Mouse (Mus musculus): Measurements from ENCODE around the gene Gm19935.

Gm19935 gene

DNA sequence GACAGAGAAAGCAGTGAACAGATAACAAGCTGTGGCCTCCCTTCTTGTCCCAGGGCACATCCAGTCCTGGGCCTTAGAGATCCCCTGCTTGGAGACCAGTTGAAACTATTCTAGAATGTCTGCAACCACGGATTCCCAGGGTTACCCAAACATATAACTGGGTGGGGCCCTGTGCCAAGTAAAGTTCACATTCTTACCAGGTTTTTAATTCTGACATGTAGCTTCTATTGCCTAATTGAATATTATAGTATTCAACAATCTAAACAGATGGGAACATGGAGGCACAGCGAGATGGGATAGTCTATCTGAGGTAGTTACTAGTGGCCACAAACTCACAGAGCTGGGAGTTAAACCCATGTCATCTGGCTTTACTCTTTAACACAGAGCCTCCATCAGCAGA is at the start of gene Gm19935:
Gene Gm19935, minus strand, starts transcription at position 101 of the 400 bp plus-strand sequence.
- in situ Hi-C loops (cut with MboI, MseI): loop anchor here in 1 of 2 experiments (5.0 to 25.0 kb wide), 2 partner anchors 205 to 1545 kb away; partner anchors contain the start of gene Irx5

GRCm38 (mm10) chr8:90862038-90862437 is 44.8 kb upstream of the Gm19935 start:
- in situ Hi-C loops (cut with MboI, MseI): no loop called here

DNA sequence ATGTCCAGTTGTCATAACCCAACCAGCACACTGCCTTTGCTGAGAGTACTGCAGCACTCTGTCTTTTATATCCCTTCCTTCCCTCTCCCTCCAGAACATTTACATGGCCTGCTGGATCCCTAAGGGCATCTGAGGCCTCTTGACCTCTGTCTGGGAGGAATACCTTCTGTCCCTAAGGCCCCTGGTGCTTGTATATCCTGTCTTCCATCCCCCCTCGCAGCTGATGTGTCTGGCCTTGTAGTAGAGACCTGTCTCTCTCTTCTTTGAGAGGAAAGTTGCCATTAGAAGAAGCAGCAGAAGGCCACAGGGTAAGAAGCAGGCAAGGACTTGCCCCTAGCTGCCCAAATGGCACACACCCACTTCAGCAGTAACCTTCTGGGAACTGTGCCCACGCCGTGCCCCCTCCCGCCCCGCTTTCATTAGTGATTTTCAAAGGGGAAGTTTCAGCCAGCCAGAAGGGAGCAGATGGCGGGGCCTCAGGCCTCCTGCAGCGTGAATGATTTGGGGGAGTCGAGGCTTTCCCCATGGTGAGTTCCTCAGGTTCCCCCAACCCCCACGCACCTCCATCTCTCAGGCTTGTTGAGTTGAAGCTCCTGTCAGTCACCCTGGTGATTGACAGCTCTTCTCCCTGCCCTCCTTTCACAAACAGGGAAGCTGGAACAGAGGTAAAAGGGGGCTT is 44.2 kb upstream of the Gm19935 start:
- in situ Hi-C loops (cut with MboI, MseI): no loop called here

DNA sequence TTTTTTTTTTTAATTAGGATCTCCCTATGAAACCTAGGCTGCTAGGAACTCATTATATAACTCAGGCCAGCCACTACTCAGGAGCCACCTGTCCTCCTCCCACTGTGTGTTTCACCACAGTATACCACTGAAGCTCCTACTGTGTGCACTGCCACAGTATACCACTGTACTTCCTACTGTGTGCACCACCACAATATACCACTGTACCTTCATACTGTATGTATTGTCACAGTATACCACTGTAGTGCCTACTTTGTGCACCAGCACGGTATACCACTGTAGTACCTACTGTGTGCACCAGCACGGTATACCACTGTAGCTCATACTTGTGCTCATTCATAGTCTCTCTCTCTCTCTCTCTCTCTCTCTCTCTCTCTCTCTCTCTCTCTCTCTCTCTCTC is 40.9 kb upstream of the Gm19935 start:
- in situ Hi-C loops (cut with MboI, MseI): loop anchor here in 1 of 2 experiments (10.0 kb wide), 1 partner anchor 807 kb away; no protein-coding TSS in a partner anchor

DNA sequence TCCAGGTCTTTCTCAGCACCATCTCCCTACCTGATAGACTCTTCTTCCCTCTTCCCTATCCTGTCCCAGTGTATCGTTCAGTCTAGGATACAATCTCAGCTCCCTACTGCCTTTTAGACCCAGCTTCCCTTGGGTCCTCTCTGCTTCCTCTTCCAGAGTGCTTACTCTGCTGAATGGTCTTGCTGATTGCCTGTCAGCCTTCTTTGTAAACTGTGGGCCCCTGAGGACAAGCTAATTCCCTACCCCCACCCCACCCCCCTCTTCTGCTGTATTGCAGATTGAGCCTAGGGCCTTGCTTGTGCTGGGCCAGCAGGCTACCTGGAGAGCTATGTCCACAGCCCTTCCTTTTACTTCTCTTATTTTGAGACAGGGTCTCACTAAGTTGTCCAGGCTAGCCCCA is 39.8 kb upstream of the Gm19935 start:
- in situ Hi-C loops (cut with MboI, MseI): loop anchor here in 1 of 2 experiments (10.0 kb wide), 1 partner anchor 808 kb away; no protein-coding TSS in a partner anchor

GRCm38 (mm10) chr8:90856171-90856570 is 39.0 kb upstream of the Gm19935 start:
- in situ Hi-C loops (cut with MboI, MseI): loop anchor here in 1 of 2 experiments (10.0 kb wide), 1 partner anchor 809 kb away; no protein-coding TSS in a partner anchor

DNA sequence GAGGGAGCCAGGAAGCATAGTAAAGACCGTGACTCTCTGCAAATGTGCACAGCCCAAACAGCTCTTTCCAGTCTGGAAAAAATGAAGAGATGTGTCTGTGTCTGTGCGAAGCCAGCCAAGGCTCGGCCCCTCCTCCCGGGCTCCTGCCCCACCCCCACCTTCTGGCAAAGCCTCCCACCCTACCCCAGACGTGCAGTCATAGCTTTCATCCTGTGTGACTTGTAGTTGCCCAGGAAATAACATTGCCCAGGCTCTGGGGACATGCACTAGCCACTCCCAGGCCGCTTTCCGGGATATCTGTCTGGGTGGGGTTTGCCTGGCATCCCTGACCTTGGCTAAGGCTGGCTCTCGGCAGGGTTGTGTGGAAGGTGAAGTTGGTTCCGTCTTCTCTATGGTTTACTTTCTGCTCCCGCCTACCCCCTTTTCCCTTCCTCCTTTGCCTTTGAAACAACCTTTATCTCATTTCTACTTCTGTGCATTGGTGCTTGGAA is 37.5 kb upstream of the Gm19935 start:
- in situ Hi-C loops (cut with MboI, MseI): loop anchor here in 1 of 2 experiments (10.0 kb wide), 1 partner anchor 810 kb away; no protein-coding TSS in a partner anchor

GRCm38 (mm10) chr8:90853971-90854670 is 36.9 kb upstream of the Gm19935 start:
- in situ Hi-C loops (cut with MboI, MseI): loop anchor here in 1 of 2 experiments (10.0 kb wide), 1 partner anchor 811 kb away; no protein-coding TSS in a partner anchor

GRCm38 (mm10) chr8:90851544-90851943 is 34.4 kb upstream of the Gm19935 start:
- in situ Hi-C loops (cut with MboI, MseI): loop anchor here in 1 of 2 experiments (10.0 kb wide), 1 partner anchor 813 kb away; no protein-coding TSS in a partner anchor

- in situ Hi-C loops (cut with MboI, MseI): loop anchor here in 1 of 2 experiments (10.0 kb wide), 1 partner anchor 815 kb away; no protein-coding TSS in a partner anchor
Measured at GRCm38 (mm10) chr8:90849462-90850050, 32.4 kb upstream of the Gm19935 start.

GRCm38 (mm10) chr8:90847980-90848379 is 30.8 kb upstream of the Gm19935 start:
- in situ Hi-C loops (cut with MboI, MseI): no loop called here

GRCm38 (mm10) chr8:90844179-90844967 is 27.2 kb upstream of the Gm19935 start:
- in situ Hi-C loops (cut with MboI, MseI): no loop called here

DNA sequence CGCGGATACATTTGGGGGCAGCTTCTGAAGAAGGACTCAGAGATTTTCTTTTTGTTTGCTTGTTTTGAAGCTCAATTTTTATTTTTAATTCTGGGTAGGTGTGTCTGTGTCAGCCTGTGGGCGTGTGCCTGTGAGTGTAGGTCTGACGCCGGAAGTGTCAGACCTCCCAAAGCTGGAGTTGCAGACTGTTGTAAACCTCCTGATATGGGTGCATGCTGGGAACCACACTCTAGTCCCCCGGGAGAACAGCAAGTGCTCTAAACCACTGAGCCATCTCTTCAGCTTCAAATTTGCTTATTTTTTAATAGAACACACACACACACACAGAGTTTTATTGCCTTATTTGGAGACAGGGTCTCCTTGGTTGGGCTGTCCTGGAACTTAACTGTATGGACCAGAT is 25.9 kb upstream of the Gm19935 start:
- in situ Hi-C loops (cut with MboI, MseI): no loop called here

GRCm38 (mm10) chr8:90841321-90841720 is 24.1 kb upstream of the Gm19935 start:
- in situ Hi-C loops (cut with MboI, MseI): no loop called here

- in situ Hi-C loops (cut with MboI, MseI): no loop called here
Measured at GRCm38 (mm10) chr8:90839725-90840714, 22.8 kb upstream of the Gm19935 start.

DNA sequence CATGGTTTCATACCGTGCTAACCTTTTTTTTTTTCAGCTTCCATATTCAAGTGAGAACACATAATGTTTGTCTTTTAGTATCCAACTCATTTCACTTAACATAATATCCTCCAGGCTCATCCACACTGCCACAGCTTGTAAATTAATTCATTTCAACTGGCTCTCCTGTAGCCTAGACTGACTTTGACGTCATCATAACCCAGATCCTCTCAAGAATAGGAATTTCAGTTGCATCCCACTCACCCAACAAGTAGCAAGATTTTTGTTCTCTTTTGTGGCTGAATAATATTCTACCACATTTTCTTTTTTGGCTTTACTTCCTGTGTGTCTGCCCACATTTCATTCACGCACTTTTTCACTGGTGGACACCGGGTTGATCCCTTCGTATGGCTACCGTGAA is 20.2 kb upstream of the Gm19935 start:
- in situ Hi-C loops (cut with MboI, MseI): no loop called here

DNA sequence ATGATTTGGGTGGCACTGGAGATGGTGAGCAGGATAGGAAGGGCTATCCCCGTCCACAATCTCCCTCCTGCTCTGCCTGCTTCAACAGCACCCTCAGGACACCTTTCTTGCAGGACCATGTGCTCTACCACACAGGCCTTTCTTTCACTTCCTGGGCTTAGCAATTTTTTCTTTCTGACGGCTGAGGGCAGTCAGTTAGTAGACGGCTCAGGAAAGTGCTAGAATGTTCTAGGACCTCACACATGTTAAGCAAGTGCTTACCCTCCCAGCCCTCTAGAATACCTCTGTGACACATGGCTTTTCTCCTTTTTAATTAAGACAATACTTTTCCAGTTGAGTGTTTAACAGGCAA is 17.1 kb upstream of the Gm19935 start:
- in situ Hi-C loops (cut with MboI, MseI): loop anchor here (5.0 kb wide), 1 partner anchor 38 kb away; no protein-coding TSS in a partner anchor

DNA sequence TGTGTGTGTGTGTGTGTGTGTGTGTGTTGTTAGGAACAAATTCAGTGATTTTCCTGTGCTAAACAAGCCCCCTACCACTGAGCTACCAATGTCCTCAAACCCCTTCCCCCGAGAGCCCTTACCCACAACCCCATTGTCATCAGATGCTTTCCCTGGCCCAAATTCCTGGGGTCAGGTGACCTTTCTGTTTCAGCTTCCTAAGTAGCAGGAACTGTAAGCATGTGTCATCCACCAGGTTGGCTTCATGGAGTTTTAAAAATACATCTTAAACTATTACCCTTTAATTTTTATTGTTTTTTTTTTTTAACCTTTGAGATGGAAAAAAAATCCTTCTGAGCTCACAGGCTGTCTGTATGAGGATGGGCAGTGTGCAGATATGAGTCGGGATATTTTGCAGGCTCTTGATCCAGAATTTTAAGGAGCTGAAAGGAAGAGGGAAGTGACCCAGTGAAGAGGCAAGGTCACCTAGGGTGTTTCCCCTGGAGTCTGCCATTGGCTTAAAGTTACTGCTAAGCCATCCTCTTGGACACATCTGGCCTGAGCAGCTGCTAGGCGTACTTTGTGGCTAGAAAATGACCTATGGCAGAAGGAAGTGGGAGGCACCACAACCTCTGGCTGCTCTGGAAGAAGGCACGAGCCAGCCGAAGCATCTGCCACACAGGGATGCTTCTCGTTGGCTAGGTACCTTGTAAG is 16.6 kb upstream of the Gm19935 start:
- in situ Hi-C loops (cut with MboI, MseI): loop anchor here (5.0 kb wide), 1 partner anchor 39 kb away; no protein-coding TSS in a partner anchor

Measured in T-helper 17 cell (primary cell).